Mouse (Mus musculus): ENCODE measurements around the gene Pld1. TPM values are rescaled to one million over a fixed set of nuclear protein-coding genes. Genes with fewer than 3 reads are reported as not detected.

The Pld1 gene
- total RNA-seq (2023) = under 1 TPM in 1 of 2 experiments, not detected in 1; 0.58 TPM

DNA sequence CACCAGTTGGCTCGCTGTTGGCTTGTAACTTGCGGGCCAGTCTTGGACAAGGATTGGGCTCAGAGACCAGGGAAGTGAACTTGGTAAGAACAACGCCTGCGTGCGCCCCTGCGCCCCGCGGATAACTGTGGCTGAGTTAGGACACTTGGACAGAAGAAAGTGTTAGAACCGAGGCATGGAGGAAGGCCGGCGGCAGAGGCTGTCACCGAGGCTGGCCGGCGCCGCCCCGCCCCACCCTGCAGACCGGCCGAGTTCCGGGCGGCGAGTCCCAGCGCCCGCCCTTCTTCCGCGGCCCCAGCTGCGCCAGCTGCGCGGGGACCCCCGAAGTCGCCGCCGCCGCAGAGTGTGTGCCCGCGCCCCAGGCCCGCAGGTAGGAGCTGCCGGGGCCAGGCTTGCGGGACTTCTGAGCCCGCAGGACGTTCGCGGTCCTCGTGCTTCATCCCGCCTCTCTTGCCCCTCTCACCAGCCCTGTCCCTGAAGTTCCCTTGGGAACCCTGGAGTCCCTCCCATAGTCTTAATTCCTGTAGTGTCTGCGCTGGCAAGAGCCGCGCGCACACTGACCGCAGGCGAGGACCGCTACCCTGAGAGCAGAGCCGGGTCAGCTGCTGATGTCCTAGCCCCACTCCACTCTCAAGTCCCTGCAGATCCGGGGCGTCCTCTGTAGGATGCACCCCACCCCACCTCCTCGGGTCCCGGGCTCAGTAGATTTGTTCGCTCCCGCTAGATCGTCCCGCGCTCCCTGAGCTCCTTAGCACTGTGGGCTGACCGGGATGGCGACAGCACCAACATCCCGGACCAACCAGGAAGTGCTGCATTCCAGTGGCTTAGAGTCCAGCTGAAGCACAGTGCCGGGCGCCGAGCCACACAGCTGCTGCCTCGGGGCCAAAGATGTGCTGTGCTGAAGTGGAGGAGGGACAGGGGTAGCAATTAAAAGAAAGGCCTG is at the start of gene Pld1:
Gene Pld1, plus strand, starts transcription at position 315 of the 943 bp plus-strand sequence.

DNA sequence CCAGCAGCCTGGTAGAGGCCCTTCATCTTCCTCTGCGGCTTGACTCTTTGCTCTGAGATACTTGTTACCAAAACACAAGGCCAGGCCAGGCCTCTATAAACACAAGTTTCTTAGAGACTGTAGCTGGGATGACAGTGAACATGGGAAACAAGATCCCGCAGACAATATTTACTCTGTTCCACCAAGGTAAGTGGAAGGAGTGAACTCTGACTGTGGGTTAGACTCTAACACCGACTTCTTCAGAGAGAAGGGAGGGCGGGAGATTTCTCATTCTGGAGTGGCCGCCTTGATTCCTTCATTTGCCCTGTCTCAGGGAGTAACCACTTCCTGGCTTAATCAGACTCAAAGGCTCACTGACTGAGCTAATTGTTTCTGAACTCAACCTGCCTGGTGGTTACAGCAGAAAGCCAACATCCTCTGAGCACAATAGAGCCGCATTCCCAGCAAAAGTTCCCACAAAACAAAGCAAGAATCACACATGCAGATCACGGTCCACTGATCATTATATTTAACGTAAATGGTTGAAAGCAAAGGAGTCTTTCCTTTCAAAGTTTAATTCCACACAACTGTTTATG is 42.1 kb upstream of the Pld1 start, which contains the start of gene Tmem212:
Gene Tmem212, minus strand, starts transcription at position 51 of the 575 bp plus-strand sequence.

Other genes with a start within 250 kb of the Pld1 start
- 1 to 10 TPM; 2.7 to 3.6 TPM for gene Fndc3b, start 227.4 kb upstream of the Pld1 start, total RNA-seq (2023)
- not detected for gene Tmem212, start 42.3 kb upstream of the Pld1 start, total RNA-seq (2023)

All from B cell, adult 67 days (primary cell).